Mouse (Mus musculus) monocyte, adult 5-6 weeks (primary cell): ENCODE results near the gene Gpr176. TPM values are rescaled to one million over a fixed set of nuclear protein-coding genes. Genes with fewer than 3 reads are reported as not detected.
A peak's percentile ranks its signal among the peaks of the same experiment; 100 is the strongest.

Experiments used
- ATAC-seq: fragments of 153-309, 156-312 bp; replicated peaks from 2 replicates; pipeline ENCODE4 v1.8.0; 2017; ENCODE audit warnings: mild to moderate bottlenecking; ENCODE audit not compliant: low TSS enrichment, insufficient number of reproducible peaks, severe bottlenecking, poor library complexity, low FRiP score
- total RNA-seq: library from RNA; stranded (forward); fragments of 200-1000, 200-491, 200-594 nt; gene quantifications from 3 replicates; pipeline ENCODE4 v1.2.3, GENCODE M21; 2017

Gpr176 gene
- not detected in 3 replicates for total RNA-seq

- ATAC-seq = 0 out of 2 replicates have a peak, but pooled peaks have one; percentile 41
Observed at GRCm38 (mm10) chr2:118372901-118373571, at the start of gene Gpr176. Gpr176 (minus strand) TSS chr2:118373419.

GRCm38 (mm10) chr2:118422385-118422784 lies 49.2 kb upstream of the Gpr176 start:
- no peak for ATAC-seq

GRCm38 (mm10) chr2:118421951-118422350 lies 48.7 kb upstream of the Gpr176 start:
- ATAC-seq = no peak

- ATAC-seq = no peak
Observed at GRCm38 (mm10) chr2:118418076-118418475, 44.9 kb upstream of the Gpr176 start.

- ATAC-seq = no peak
Observed at GRCm38 (mm10) chr2:118415601-118416355, 42.6 kb upstream of the Gpr176 start.

- no peak for ATAC-seq
Observed at GRCm38 (mm10) chr2:118412821-118413220, 39.6 kb upstream of the Gpr176 start.

- no peak for ATAC-seq
Observed at GRCm38 (mm10) chr2:118408336-118408895, 35.2 kb upstream of the Gpr176 start.

GRCm38 (mm10) chr2:118406811-118407210 lies 33.6 kb upstream of the Gpr176 start:
- no peak for ATAC-seq

- no peak for ATAC-seq
Observed at GRCm38 (mm10) chr2:118405568-118405967, 32.3 kb upstream of the Gpr176 start.

- no peak for ATAC-seq
Observed at GRCm38 (mm10) chr2:118404336-118404735, 31.1 kb upstream of the Gpr176 start.

GRCm38 (mm10) chr2:118401834-118402727 lies 28.9 kb upstream of the Gpr176 start:
- no peak for ATAC-seq

GRCm38 (mm10) chr2:118399751-118400150 lies 26.5 kb upstream of the Gpr176 start:
- ATAC-seq = no peak

- no peak for ATAC-seq
Observed at GRCm38 (mm10) chr2:118391201-118391600, 18.0 kb upstream of the Gpr176 start.

- ATAC-seq = no peak
Observed at GRCm38 (mm10) chr2:118390072-118390471, 16.9 kb upstream of the Gpr176 start.

GRCm38 (mm10) chr2:118389569-118389968 lies 16.4 kb upstream of the Gpr176 start:
- no peak for ATAC-seq

- ATAC-seq = peak; percentile 95
Observed at GRCm38 (mm10) chr2:118388341-118389335, 15.4 kb upstream of the Gpr176 start, which contains the start of gene Eif2ak4. Eif2ak4 (plus strand) TSS chr2:118388618.

GRCm38 (mm10) chr2:118383387-118383786 lies 10.2 kb upstream of the Gpr176 start:
- ATAC-seq = no peak

GRCm38 (mm10) chr2:118379756-118380155 lies 6.5 kb upstream of the Gpr176 start:
- no peak for ATAC-seq
